Mouse (Mus musculus) liver, embryonic 13.5 days (tissue): ENCODE data around the gene Arsb. TPM values are rescaled to one million over a fixed set of nuclear protein-coding genes. Genes with fewer than 3 reads are reported as not detected.

Experiments used
- ATAC-seq: fragments of 200-750 bp; cut with Nextera tagmentation; 2 replicates; pipeline ENCODE4 v1.8.0; 2017; ENCODE audit warnings: low read depth, mild to moderate bottlenecking, moderate number of reproducible peaks, moderate library complexity
- DNase-seq: peaks from one replicate; pipeline ENCODE4 v3.0.0; 2022
- H3K27ac ChIP-seq: fragments of 300-500 bp; sonication (generic); 2 replicates; pipeline ENCODE4 v1.5.1; 2015; ENCODE audit warnings: moderate library complexity, mild to moderate bottlenecking, inconsistent platforms
- H3K27me3 ChIP-seq: fragments of 300-500 bp; sonication (generic); 2 replicates; pipeline ENCODE4 v1.6.1; 2015; ENCODE audit warnings: mild to moderate bottlenecking, inconsistent platforms
- H3K36me3 ChIP-seq: fragments of 300-500 bp; sonication (generic); 2 replicates; pipeline ENCODE4 v1.6.1; 2015; ENCODE audit warnings: mild to moderate bottlenecking, inconsistent platforms
- H3K4me1 ChIP-seq: fragments of 300-500 bp; sonication (generic); replicated peaks from 2 replicates; pipeline ENCODE4 v1.6.1; 2015; ENCODE audit warnings: inconsistent platforms
- H3K4me2 ChIP-seq: fragments of 300-500 bp; sonication (generic); 2 replicates; pipeline ENCODE4 v1.6.1; 2015; ENCODE audit warnings: inconsistent platforms, mild to moderate bottlenecking, moderate library complexity
- H3K4me3 ChIP-seq: fragments of 300-500 bp; sonication (generic); replicated peaks from 2 replicates; pipeline ENCODE4 v1.5.1; 2015; ENCODE audit warnings: mild to moderate bottlenecking, inconsistent platforms
- H3K9ac ChIP-seq: fragments of 300-500 bp; sonication (generic); 2 replicates; pipeline ENCODE4 v1.6.1; 2015; ENCODE audit warnings: mild to moderate bottlenecking, inconsistent platforms
- H3K9me3 ChIP-seq: fragments of 300-500 bp; sonication (generic); replicated peaks from 2 replicates; pipeline ENCODE4 v1.6.1; 2016; ENCODE audit warnings: inconsistent platforms
- WGBS: fragments of 180-500 bp; shearing (Covaris S2); methylation state at CpG from one replicate; pipeline ENCODE4 v1.1.7; 2015; ENCODE audit not compliant: insufficient replicate concordance; 5-methylcytosine and 5-hydroxymethylcytosine counted together
- polyA plus RNA-seq: library from polyadenylated mRNA; unstranded; fragments of >200 nt; fragmentation: Nextera tagmentation; extraction: Ambion mirVana; gene quantifications from 2 replicates; pipeline ENCODE4 v1.2.1, GENCODE M21; 2015

The Arsb gene
- polyA plus RNA-seq, 1 experiment from 2014 or later: 2.0 TPM

DNA sequence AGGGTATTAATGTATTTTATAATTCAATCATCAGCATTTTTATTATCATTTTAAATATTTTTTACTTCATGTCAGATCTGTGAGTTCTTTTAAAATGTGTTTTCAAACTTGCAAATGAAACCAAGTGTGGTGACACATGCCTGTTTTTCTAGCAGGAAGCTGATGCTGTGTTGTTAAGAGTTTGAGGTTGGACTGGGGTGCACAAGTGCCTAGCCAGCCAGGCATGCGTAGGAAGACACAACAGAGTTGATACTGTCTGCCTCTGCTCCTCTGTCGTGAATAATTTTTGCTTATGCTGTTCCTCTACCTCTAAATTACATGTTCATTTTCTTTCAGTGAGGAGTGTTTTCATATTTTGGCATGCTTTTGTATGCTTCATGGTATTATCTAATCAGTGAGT, 122.7 kb downstream of the Arsb start:
- H3K27me3 ChIP-seq: no peaks in the 10 kb centered on the region
- no peak overlapping the region for H3K4me2 ChIP-seq
- no peaks in the 10 kb centered on the region for H3K36me3 ChIP-seq
- no peak overlapping the region for H3K27ac ChIP-seq
- no peaks in the 10 kb centered on the region for H3K9me3 ChIP-seq
- no peaks in the 10 kb centered on the region for H3K4me1 ChIP-seq
- ATAC-seq (no peak), DNase-seq (no peak)
- no peak overlapping the region for H3K9ac ChIP-seq
- H3K4me3 ChIP-seq: no peak overlapping the region
- WGBS: 45% methylated on average over 2 of the region's 2 CpGs

DNA sequence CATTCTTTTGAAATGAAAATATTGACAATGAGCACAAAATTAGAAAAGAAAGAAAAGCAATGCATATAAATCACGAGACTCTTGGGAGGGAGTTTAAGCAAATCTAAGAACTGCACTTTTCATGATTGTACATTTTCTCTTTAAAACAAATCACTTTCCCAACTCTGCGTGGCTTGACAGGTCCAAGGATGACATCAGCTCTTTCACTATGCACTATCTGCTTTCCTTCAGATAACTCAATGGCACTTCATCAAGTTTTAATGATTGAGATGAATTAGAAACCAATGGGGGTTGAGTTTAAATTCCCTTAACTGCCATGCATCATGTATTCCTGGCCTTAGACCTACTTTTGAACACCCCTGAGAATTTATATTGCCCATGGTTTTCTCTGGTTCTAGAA, 124.0 kb downstream of the Arsb start:
- no peak overlapping the region for H3K4me2 ChIP-seq
- no peak overlapping the region for H3K4me3 ChIP-seq
- ATAC-seq (no peak), DNase-seq (no peak)
- no peaks in the 10 kb centered on the region for H3K4me1 ChIP-seq
- H3K27ac ChIP-seq: no peak overlapping the region
- H3K9ac ChIP-seq: no peak overlapping the region
- no peaks in the 10 kb centered on the region for H3K9me3 ChIP-seq
- no peaks in the 10 kb centered on the region for H3K36me3 ChIP-seq
- H3K27me3 ChIP-seq: no peaks in the 10 kb centered on the region
- WGBS: 65% methylated on average over 2 of the region's 2 CpGs

DNA sequence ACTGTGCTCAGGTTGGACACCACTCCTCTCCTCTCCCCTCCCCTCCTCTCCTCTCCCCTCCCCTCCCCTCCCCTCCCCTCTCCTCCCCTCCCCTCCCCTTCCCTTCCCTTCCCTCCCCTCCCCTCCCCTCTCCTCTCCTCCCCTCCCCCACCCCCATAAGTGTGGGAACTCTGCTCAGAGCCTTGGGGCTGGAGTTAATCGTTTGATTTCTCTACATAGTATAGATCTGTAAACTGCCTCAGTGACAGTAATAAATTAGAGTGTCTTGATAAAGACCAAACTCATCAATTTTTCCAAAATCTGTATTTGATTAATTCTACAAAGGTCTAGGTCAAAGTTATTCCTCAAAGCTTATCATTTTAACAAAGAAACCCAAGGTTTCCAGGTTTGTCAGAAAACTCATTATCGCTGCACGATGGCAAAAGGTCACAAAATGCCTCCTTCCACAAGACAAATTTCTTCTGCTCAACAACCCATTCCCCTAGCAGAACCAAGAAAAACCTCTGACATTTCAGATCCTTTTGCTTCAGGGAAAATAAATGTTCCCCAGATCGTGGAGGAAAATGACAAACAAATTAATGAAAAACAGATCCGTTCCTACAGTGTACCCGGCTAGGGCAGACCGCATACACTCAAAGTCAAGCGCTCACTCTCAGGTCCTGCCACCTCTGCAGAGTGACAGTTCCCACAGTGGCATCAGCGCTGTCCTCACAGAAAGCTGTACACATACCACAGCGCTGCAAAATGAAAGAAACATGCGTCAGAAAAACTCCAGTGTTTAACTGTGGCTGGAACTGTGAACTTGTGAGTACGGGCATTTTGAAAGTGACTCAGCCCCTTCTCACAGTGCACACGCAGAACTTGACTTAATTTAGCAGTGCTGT, 126.8 kb downstream of the Arsb start:
- Histone ChIP-seq H3K9me3 (no peaks in the 10 kb centered on the region), H3K27ac (no peak overlapping the region), H3K4me3 (no peak overlapping the region), H3K9ac (no peak overlapping the region), H3K4me2 (no peak overlapping the region), H3K4me1 (no peaks in the 10 kb centered on the region), H3K27me3 (no peaks in the 10 kb centered on the region), H3K36me3 (no peaks in the 10 kb centered on the region)
- 57% methylated on average over 13 of the region's 13 CpGs for WGBS
- ATAC-seq: no peak
- no peak for DNase-seq

DNA sequence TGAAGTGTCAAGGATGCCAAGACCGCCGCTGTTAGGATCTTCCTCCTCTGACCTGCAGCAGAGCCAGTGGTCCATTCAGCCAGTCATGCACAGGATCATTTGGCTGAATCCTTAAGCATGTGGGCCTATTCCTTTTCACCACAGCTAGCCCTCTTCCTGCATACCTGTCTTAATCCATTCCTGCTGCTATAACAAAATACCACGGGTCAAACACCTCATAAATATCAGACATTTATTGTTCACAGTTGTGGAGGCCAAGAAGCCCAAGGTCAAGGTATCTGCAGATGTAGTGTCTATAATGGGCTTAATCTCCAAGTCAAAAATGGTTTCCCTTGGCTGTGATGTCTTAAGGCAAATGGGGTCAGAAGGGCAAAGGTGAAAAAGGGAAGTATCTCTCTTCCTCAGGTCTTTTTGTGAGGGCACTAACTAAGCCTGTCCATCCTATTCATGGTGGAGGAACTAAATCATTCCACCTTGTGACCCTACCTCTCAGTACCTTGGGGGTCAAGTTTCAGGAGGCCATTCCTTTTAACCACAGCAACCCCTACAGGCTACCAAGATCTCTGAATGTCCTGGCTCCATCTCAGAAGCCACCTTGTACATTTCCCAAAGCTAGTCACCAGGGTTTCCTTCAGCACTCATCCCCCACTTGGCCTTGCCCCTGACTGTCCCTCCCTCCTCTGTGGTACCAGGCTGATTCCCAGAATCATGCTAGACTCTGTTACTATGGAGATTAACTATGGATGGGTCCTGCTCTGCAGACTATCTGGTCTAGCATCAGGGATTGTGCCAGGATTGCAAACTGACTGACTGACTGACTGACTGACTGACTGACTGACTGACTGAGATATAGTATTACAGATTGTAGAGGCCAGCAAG, 128.2 kb downstream of the Arsb start:
- Histone ChIP-seq H3K4me1 (no peaks in the 10 kb centered on the region), H3K4me3 (no peak overlapping the region), H3K4me2 (no peak overlapping the region), H3K36me3 (no peaks in the 10 kb centered on the region), H3K9ac (no peak overlapping the region), H3K27me3 (no peaks in the 10 kb centered on the region), H3K27ac (no peak overlapping the region), H3K9me3 (no peaks in the 10 kb centered on the region)
- ATAC-seq (no peak), DNase-seq (no peak)
- WGBS: 71% methylated on average over 3 of the region's 3 CpGs

DNA sequence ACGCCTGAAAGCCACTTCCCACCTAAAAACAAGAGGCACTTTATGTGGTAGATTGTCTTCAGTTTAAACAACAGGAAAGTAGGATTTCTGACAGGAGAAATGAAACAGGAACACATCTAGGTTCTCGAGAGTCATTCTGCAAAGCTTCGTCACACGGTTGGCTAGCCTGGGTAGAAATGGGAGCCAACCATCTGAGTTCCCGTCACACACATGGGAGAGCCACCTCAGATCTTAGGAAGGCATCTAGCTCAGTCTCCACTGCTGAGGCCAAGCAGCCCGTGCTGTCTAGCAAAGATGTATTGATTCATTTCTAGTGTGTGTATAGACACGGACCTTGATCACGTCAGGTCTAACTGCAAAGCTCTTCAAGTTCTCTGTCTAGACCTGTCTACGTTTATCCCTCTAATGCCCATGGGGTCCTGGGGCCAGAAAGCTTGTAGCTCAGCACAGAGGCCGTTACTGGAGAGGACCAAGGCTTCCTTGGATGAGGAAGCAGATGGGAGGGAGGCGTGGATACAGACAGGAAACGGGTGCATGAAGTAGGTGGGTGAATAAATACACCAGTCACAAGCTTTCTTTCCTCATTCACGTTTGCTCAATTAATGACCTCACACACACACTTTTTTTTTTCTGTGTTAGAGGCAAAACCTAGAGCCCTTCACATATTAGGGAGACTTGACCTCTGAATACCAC, 129.7 kb downstream of the Arsb start:
- Histone ChIP-seq H3K4me3 (no peak overlapping the region), H3K4me2 (no peak overlapping the region), H3K27me3 (no peaks in the 10 kb centered on the region), H3K4me1 (no peaks in the 10 kb centered on the region), H3K36me3 (no peaks in the 10 kb centered on the region), H3K27ac (no peak overlapping the region), H3K9ac (no peak overlapping the region), H3K9me3 (no peaks in the 10 kb centered on the region)
- ATAC-seq (no peak), DNase-seq (no peak)
- 48% methylated on average over 13 of the region's 13 CpGs for WGBS

DNA sequence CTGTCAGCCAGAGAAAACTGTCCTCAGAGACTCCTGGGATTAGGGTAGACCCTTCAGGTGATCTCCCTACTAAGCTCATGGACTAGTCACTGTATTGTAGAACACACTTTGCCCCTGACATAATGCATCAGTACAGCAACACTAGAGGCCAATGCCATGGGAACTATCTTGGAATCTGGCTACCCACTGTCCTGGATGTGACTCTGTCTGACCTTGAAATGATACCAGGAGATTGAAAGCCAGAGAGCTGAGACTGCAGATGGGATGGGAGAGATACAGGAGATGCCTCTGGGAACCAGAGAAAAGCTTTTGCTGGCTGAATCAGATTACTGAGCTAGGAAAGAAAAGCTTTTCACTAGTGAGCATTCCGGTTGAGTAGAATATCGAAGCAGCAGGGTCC, 130.7 kb downstream of the Arsb start:
- Histone ChIP-seq H3K4me3 (no peak overlapping the region), H3K27ac (no peak overlapping the region), H3K4me1 (no peaks in the 10 kb centered on the region), H3K9me3 (no peaks in the 10 kb centered on the region), H3K27me3 (no peaks in the 10 kb centered on the region), H3K36me3 (no peaks in the 10 kb centered on the region), H3K4me2 (no peak overlapping the region), H3K9ac (no peak overlapping the region)
- ATAC-seq: no peak
- 68% methylated on average over 2 of the region's 2 CpGs for WGBS
- DNase-seq: no peak

DNA sequence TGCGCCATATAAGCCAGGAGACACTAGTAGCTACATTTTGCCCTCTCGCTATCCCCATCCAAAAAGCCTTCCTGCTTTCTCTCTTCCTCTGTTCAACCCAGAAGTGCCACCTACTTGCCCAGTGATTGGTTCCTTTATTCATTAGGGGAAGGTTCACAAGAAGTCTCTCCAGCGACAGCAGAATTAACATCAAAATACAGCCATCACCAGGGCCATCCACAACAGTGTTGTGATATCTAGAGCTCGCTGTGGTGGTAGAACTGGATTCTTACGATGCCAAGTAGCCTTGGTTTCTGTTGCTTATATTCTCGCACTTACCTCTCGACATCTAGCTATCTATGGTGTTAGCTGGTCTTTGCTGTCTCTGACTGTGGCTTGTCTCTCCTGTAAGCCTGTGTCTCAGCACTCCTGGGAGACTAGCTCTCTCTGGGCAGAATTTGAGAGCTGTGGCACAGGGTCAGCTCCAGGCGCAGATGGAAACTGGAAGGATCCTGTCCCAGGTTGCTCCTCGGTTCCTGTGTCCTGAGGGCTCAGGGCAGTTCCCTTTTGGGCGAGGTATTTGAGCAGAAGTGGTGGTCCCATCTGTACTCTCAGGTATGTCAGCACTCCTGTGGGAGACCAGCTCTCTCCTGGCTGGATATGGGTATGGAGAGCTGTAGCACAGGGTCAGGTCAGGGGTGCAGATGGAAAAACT, 135.3 kb downstream of the Arsb start:
- no peak overlapping the region for H3K27ac ChIP-seq
- no peaks in the 10 kb centered on the region for H3K9me3 ChIP-seq
- no peaks in the 10 kb centered on the region for H3K27me3 ChIP-seq
- no peaks in the 10 kb centered on the region for H3K36me3 ChIP-seq
- H3K4me1 ChIP-seq: no peaks in the 10 kb centered on the region
- no peak overlapping the region for H3K4me2 ChIP-seq
- no peak overlapping the region for H3K9ac ChIP-seq
- WGBS: 65% methylated on average over 10 of the region's 10 CpGs
- ATAC-seq: no peak
- no peak overlapping the region for H3K4me3 ChIP-seq
- DNase-seq: no peak

DNA sequence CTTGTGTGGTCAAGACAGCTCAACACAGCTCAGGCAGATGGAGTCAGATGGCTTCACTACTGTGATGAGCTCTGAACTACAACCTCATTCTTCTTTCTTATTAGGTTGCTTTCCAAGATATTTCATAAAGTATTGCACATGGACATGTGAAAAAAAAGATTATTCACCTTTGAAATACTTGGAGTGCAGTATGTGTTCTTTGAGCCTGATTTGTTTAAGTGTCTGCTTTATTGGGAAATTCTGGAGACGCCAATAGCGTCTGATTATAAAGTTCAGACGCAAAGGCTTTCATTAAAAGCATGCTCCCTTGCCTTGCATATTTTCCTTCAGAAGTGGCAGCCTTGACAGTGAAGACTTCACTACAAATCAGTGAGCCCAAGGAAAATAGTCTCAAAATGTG, 136.5 kb downstream of the Arsb start:
- WGBS: 81% methylated on average over 3 of the region's 3 CpGs
- no peak for ATAC-seq
- H3K9me3 ChIP-seq: no peaks in the 10 kb centered on the region
- H3K27me3 ChIP-seq: no peaks in the 10 kb centered on the region
- H3K9ac ChIP-seq: no peak overlapping the region
- no peak overlapping the region for H3K4me2 ChIP-seq
- no peak overlapping the region for H3K4me3 ChIP-seq
- no peaks in the 10 kb centered on the region for H3K36me3 ChIP-seq
- no peak overlapping the region for H3K27ac ChIP-seq
- DNase-seq: no peak
- no peaks in the 10 kb centered on the region for H3K4me1 ChIP-seq

DNA sequence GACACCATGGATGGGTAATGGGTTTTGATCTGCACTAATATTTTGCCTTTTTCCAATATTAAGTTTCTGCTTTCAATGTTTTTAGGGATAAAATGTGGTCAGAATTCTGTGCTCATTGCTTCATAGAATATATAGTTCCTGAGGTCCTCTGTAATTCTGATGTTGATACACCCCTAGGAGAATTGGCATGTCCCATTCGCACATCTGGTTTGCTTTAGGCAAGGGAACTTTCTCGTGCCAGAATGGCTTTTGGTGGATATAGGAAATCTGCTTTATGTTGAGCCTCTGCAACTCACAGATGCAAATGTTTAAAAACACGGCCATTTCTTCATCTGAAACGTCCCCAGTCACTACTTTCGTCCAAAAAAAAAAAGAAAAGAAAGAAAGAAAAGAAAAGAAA, 138.4 kb downstream of the Arsb start:
- no peaks in the 10 kb centered on the region for H3K4me1 ChIP-seq
- no peaks in the 10 kb centered on the region for H3K36me3 ChIP-seq
- H3K9ac ChIP-seq: no peak overlapping the region
- H3K27me3 ChIP-seq: no peaks in the 10 kb centered on the region
- no peaks in the 10 kb centered on the region for H3K9me3 ChIP-seq
- WGBS: 47% methylated on average over 5 of the region's 5 CpGs
- no peak overlapping the region for H3K4me3 ChIP-seq
- DNase-seq (no peak), ATAC-seq (no peak)
- H3K4me2 ChIP-seq: no peak overlapping the region
- no peak overlapping the region for H3K27ac ChIP-seq

DNA sequence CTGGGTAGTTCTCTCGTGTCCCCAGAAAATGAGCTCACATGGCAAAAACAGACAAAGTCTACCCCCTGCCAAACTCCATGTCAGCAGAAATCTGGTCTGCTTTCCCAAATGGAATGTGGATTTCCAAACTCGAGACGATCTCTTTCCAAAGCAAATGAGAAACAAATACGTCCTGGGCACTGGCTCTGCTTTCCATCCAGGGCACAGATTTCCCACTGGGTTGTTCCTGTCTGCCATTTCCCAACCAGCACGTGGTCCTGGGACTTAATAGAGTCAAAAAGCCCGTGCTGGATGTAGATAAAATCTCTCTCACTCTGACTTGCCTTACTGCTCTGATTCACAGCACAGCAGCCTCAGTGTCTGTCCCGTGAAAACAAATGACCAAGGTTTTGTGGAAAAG, 139.6 kb downstream of the Arsb start:
- no peaks in the 10 kb centered on the region for H3K36me3 ChIP-seq
- no peak overlapping the region for H3K4me2 ChIP-seq
- H3K27ac ChIP-seq: no peak overlapping the region
- no peak for DNase-seq
- no peak overlapping the region for H3K4me3 ChIP-seq
- H3K9me3 ChIP-seq: no peaks in the 10 kb centered on the region
- no peak overlapping the region for H3K9ac ChIP-seq
- ATAC-seq: no peak
- no peaks in the 10 kb centered on the region for H3K27me3 ChIP-seq
- H3K4me1 ChIP-seq: no peaks in the 10 kb centered on the region
- 53% methylated on average over 7 of the region's 7 CpGs for WGBS
